Mouse (Mus musculus) spleen, adult 2 months (tissue): Measurements from ENCODE around the gene BC034090. TPM values are rescaled to one million over a fixed set of nuclear protein-coding genes. Genes with fewer than 3 reads are reported as not detected.
A peak's percentile ranks its signal among the peaks of the same experiment; 100 is the strongest.

Experiments used
- DNase-seq, 2 experiments: peaks; one replicate each; pipeline versions ENCODE4 v3.0.0 to v3.0.0-alpha.2; 2012 to 2021; ENCODE audit warnings: low spot score in 2 of 2, low read depth in 1 of 2
- H3K27ac ChIP-seq: fragments of 200-500 bp; 2 replicates; pipeline ENCODE4 v1.5.1; 2012; ENCODE audit warnings: low read length, inconsistent platforms; ENCODE audit not compliant: insufficient read depth
- H3K27me3 ChIP-seq: fragments of 200-500 bp; 2 replicates; pipeline ENCODE4 v1.6.1; 2012; ENCODE audit warnings: mild to moderate bottlenecking, moderate library complexity, low read length, inconsistent platforms; ENCODE audit not compliant: control insufficient read depth, insufficient read depth
- H3K36me3 ChIP-seq: fragments of 200-500 bp; 2 replicates; pipeline ENCODE4 v1.6.1; 2012; ENCODE audit warnings: mild to moderate bottlenecking, low read length, inconsistent platforms; ENCODE audit not compliant: control insufficient read depth, insufficient read depth
- H3K4me1 ChIP-seq: fragments of 200-500 bp; 2 replicates; pipeline ENCODE4 v1.6.1; 2011; ENCODE audit warnings: inconsistent platforms; ENCODE audit not compliant: control insufficient read depth, insufficient read depth, insufficient read length
- H3K4me3 ChIP-seq: fragments of 200-500 bp; 2 replicates; pipeline ENCODE4 v1.5.1; 2011; ENCODE audit warnings: mild to moderate bottlenecking, inconsistent platforms; ENCODE audit not compliant: insufficient read depth, insufficient read length; ENCODE audit errors: extremely low read depth
- CTCF ChIP-seq: fragments of 200-500 bp; IDR thresholded peaks from 2 replicates; pipeline ENCODE4 v1.5.1; 2011; ENCODE audit warnings: mild to moderate bottlenecking, inconsistent platforms; ENCODE audit not compliant: insufficient read depth, insufficient read length, insufficient replicate concordance; ENCODE audit errors: extremely low read depth
- POLR2A ChIP-seq: fragments of 200-500 bp; IDR thresholded peaks from 2 replicates; pipeline ENCODE4 v1.6.1; 2011; ENCODE audit warnings: low read depth, low read length, inconsistent platforms
- WGBS: fragments of 180-500 bp; shearing (Covaris S2); methylation state at CpG from one replicate; pipeline ENCODE4 v1.1.7; 2018; 5-methylcytosine and 5-hydroxymethylcytosine counted together
- polyA plus RNA-seq: library from polyadenylated mRNA; depleted of rRNA; stranded (reverse); fragments of >200 nt; gene quantifications from 2 replicates; pipeline ENCODE4 v1.2.3, GENCODE M21; 2012

BC034090 gene
- polyA plus RNA-seq, 1 experiment, result 3.3 TPM

DNA sequence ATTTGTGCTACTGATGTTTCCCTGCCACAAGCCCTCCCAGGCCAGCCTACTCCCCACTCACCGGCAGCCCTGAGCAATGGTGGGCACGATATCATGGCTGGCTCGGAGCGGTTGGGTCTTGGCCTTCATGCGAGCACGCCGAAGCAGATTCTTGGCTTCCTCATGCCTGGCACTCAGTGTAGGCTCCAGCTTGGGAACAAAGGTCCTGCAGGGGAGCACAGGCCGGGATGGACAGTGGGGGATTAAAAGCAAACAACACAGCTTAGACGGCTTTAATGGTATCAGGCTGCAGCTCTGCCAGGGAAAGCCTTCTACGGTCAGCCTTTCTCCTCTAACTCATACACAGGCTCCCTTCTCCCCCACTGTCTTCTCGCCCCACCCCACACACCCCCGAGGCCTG, 11.9 kb downstream of the BC034090 start:
- Histone ChIP-seq H3K36me3 (no peaks in the 10 kb centered on the region), H3K4me3 (no peak overlapping the region), H3K27ac (no peak overlapping the region), H3K27me3 (no peaks in the 10 kb centered on the region), H3K4me1 (no peaks in the 10 kb centered on the region; the same call in 1 of the 2 replicates)
- 87% methylated on average over 12 of the region's 12 CpGs for WGBS
- TF ChIP-seq POLR2A (no peak), CTCF (no peak)
- no peak for DNase-seq

DNA sequence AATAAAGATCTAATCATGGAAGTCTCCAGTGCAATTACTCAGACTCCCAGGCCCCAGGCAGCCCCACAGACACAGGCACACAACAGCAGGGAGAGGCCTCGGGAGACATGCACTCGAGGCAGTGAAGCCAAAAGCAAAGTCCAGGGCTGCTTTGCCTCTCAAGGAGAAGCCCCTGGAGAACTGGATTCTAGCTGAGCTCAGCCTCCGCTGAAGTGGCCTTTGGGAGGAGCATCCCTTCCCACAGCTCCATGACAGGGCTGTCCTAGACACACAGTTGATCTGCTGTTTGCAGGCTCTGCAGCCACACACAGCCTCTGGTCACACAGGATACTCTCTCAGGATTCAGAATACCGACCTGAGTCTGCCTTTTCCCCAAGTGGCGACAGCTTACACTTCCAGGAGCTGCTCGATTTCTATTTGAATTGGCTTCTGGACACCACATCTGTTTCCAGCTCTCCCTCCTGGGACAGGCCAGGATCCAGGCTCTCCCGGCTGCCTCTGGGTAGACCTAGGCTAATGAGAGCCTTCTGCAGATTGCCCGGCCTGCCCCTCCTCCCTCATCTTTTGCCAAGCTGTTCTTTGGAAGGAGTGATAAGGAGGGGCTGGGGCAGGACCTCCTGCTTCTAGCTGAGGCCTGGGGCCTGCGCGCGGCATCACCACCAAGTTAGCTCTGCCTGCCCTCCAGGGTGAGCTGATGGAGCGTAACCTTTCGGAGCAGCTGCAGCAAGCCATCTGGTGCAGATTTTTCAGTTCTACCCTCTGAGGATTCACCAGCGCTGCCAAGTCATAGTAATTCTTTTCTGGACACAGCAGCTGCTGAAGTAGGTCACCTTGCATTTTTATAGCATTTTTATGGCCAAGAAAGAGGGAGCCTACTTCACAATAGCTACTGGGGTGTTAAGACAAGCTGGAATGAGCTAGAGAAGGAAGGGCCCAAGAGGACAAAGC, 14.5 kb downstream of the BC034090 start:
- TF ChIP-seq CTCF (no peak), POLR2A (no peak)
- no peaks in the 10 kb centered on the region for H3K27me3 ChIP-seq
- H3K4me3 ChIP-seq, result no peak overlapping the region
- 56% methylated on average over 14 of the region's 14 CpGs for WGBS
- no peak for DNase-seq
- no peaks in the 10 kb centered on the region; the same call in 1 of the 2 replicates for H3K4me1 ChIP-seq
- no peaks in the 10 kb centered on the region for H3K36me3 ChIP-seq
- no peak overlapping the region for H3K27ac ChIP-seq

GRCm38 (mm10) chr1:155223849-155224554, 20.2 kb downstream of the BC034090 start:
- Histone ChIP-seq H3K4me1 (peaks cover 13% of the 10 kb centered on the region), H3K36me3 (no peaks in the 10 kb centered on the region), H3K27ac (peak overlapping the region; percentile 19; the same call in 1 of the 2 replicates), H3K4me3 (peak overlapping the region; percentile 43), H3K27me3 (no peaks in the 10 kb centered on the region)
- DNase-seq, result peak; percentile 65 to 82
- WGBS, result 5% methylated on average over 16 of the region's 16 CpGs
- TF ChIP-seq CTCF, result peak; percentile 94
- TF ChIP-seq POLR2A, result no peak

DNA sequence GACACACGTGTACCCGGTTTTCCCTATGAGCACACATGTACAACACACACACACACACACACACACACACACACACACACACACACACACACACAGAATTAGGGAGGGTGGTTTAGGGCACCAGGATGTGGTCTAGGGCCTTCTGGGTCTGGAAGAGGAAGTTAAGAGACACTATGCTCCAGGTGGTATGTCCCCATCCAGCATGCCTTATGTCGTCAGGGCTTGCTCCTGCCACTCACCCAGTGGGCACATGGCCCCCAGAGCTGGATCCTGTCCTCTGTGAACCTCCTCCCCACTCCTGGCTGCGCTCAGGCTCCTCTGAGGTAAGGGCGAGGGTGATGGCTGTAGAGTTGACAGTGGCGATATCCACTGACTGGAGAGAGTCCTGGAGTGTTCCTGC, 21.2 kb downstream of the BC034090 start:
- Histone ChIP-seq H3K27me3 (no peaks in the 10 kb centered on the region), H3K4me3 (peak overlapping the region; percentile 43), H3K27ac (peak overlapping the region; percentile 28), H3K4me1 (peaks cover 13% of the 10 kb centered on the region), H3K36me3 (no peaks in the 10 kb centered on the region)
- DNase-seq, result peak; percentile 15 to 63
- TF ChIP-seq POLR2A, result no peak
- TF ChIP-seq CTCF, result no peak
- 16% methylated on average over 6 of the region's 6 CpGs for WGBS

DNA sequence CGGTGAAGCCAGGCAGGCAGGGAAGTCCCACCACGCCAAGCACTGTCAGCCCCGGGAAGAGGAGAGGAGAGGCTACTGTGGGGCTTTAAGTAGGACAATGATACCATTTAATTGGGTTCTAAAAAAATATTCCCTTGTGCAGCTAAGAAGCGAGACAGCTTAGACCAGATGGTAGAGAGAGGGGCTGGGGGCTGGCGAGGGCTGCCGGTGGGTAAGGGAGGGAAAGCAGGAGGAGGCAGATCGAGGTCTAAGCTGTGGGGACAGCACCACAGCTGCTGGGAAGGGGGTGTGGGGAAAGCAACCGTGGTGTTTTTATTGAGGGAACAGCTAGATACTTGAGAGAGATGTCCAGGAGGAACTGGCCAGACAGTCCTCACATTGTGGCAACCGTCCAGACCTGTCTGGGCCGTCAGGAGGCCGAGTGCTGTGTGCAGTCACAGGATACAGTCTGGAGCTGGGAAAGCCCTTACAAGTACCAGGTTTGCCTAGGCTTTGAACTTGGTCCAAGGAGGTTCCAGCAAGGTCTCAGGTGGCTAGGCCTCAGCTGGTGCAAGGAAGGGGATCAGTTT, 22.1 kb downstream of the BC034090 start:
- Histone ChIP-seq H3K36me3 (no peaks in the 10 kb centered on the region), H3K27me3 (no peaks in the 10 kb centered on the region), H3K4me1 (peaks cover 13% of the 10 kb centered on the region), H3K27ac (no peak overlapping the region), H3K4me3 (no peak overlapping the region)
- 48% methylated on average over 11 of the region's 11 CpGs for WGBS
- no peak for DNase-seq
- TF ChIP-seq POLR2A (no peak), CTCF (no peak)

- H3K27me3 ChIP-seq, result no peaks in the 10 kb centered on the region
- H3K4me1 ChIP-seq, result peaks cover 12% of the 10 kb centered on the region
- no peak overlapping the region for H3K27ac ChIP-seq
- WGBS, result 75% methylated on average over 5 of the region's 5 CpGs
- H3K36me3 ChIP-seq, result no peaks in the 10 kb centered on the region
- no peak overlapping the region for H3K4me3 ChIP-seq
- TF ChIP-seq POLR2A (no peak), CTCF (no peak)
- DNase-seq, result no peak
These were observed 25.3 kb downstream of the BC034090 start for GRCm38 (mm10) chr1:155218924-155219323.
